Mouse (Mus musculus) NIH3T3 (cell line): ENCODE measurements around the gene C2cd2.

Experiments
- DNase-seq: peaks from one replicate; pipeline ENCODE4 v3.0.0-alpha.2; 2012; ENCODE audit warnings: low read depth

Gene C2cd2

GRCm38 (mm10) chr16:97808881-97809280, 153.5 kb downstream of the C2cd2 start:
- DNase-seq = no peak

GRCm38 (mm10) chr16:97805646-97806045, 156.8 kb downstream of the C2cd2 start:
- no peak for DNase-seq
